Mouse (Mus musculus): Measurements from ENCODE around the gene Fem1a. TPM values are rescaled to one million over a fixed set of nuclear protein-coding genes. Genes with fewer than 3 reads are reported as not detected.

Fem1a gene
- polyA plus RNA-seq, 1 experiment: 10.3 TPM

DNA sequence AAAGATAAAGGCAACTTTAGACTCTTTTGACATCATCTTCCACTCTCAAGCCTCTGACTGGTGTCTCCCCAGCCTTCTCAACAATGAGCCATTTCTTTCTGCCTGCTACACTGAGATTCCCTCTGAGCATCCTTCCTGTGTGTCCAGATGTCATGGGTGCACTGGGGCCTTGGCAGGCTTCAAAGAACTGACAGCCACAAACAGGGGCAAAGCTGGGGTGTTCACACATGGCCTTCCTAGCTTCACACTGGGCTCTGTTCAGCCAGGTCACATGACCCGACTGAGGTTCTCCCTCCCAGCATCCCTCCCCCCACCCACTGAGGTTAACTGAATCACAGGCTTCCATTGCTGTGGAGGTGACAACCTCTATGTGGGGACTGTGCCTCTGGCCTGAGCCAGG, 39.6 kb downstream of the Fem1a start:
- Histone ChIP-seq H3K27ac (ENCODE audit: insufficient read depth, low read depth, low read length) (no peak overlapping the region), H3K4me1 (ENCODE audit: control insufficient read depth, insufficient read depth, low read length) (peaks cover 4% of the 10 kb centered on the region), H3K4me3 (ENCODE audit: insufficient read depth, low read length) (no peak overlapping the region)
- TF ChIP-seq CTCF (IDR thresholded peaks at IDR 0.05; ENCODE audit: low read depth, low read length) (no peak), POLR2A (IDR thresholded peaks at IDR 0.05; ENCODE audit: borderline replicate concordance, low read depth, low read length) (no peak)

- TF ChIP-seq POLR2A (IDR thresholded peaks at IDR 0.05; ENCODE audit: borderline replicate concordance, low read depth, low read length): no peak
- TF ChIP-seq CTCF (IDR thresholded peaks at IDR 0.05; ENCODE audit: low read depth, low read length): no peak
- H3K4me1 ChIP-seq (ENCODE audit: control insufficient read depth, insufficient read depth, low read length): peaks cover 3% of the 10 kb centered on the region; the same call in 1 of the 2 replicates
- H3K27ac ChIP-seq (ENCODE audit: insufficient read depth, low read depth, low read length): no peak overlapping the region
- H3K4me3 ChIP-seq (ENCODE audit: insufficient read depth, low read length): no peak overlapping the region
Measured at GRCm38 (mm10) chr17:56298238-56298637, 41.6 kb downstream of the Fem1a start.

DNA sequence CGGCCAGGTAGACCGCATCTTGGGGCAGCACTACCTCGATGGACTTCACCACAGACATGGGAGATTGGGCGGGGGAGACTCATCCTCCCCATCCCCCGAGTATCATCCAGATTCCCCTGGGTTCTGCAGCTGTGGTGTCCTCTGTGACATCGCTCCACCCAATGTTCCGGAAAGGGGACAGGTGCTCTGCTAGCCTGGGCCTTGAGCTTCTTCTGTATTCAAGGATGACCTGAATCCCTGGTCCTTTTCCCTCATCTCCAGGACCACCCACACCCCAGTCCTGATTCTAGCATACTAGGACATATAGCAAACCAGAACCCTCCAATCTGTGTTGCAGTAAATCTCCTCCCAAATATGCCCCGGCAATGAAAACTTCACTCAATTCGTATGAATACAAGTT, 43.6 kb downstream of the Fem1a start, which contains the start of gene Arrdc5:
Gene Arrdc5, minus strand, starts transcription at position 101 of the 400 bp plus-strand sequence.
- no peak within 1 kb of the TSS for H3K4me3 ChIP-seq (ENCODE audit: insufficient read depth, low read length)
- peaks cover 6% of the 10 kb centered on the region for H3K4me1 ChIP-seq (ENCODE audit: control insufficient read depth, insufficient read depth, low read length)
- TF ChIP-seq POLR2A (IDR thresholded peaks at IDR 0.05; ENCODE audit: borderline replicate concordance, low read depth, low read length): no peak
- TF ChIP-seq CTCF (IDR thresholded peaks at IDR 0.05; ENCODE audit: low read depth, low read length): no peak
- H3K27ac ChIP-seq (ENCODE audit: insufficient read depth, low read depth, low read length): no peak within 1 kb of the TSS

- H3K27ac ChIP-seq (ENCODE audit: insufficient read depth, low read depth, low read length): no peak overlapping the region
- H3K4me1 ChIP-seq (ENCODE audit: control insufficient read depth, insufficient read depth, low read length): peaks cover 6% of the 10 kb centered on the region
- TF ChIP-seq POLR2A (IDR thresholded peaks at IDR 0.05; ENCODE audit: borderline replicate concordance, low read depth, low read length) (no peak), CTCF (IDR thresholded peaks at IDR 0.05; ENCODE audit: low read depth, low read length) (no peak)
- H3K4me3 ChIP-seq (ENCODE audit: insufficient read depth, low read length): no peak overlapping the region
Measured at GRCm38 (mm10) chr17:56302363-56302996, 45.9 kb downstream of the Fem1a start.

GRCm38 (mm10) chr17:56303160-56303846, 46.7 kb downstream of the Fem1a start, which contains the start of gene Uhrf1:
TSS of gene Uhrf1 (plus strand) at chr17:56303321.
- no peak for TF ChIP-seq POLR2A (IDR thresholded peaks at IDR 0.05; ENCODE audit: borderline replicate concordance, low read depth, low read length)
- no peak for TF ChIP-seq CTCF (IDR thresholded peaks at IDR 0.05; ENCODE audit: low read depth, low read length)
- Histone ChIP-seq H3K4me3 (ENCODE audit: insufficient read depth, low read length) (peak within 1 kb of the TSS; percentile 85), H3K4me1 (ENCODE audit: control insufficient read depth, insufficient read depth, low read length) (peaks cover 6% of the 10 kb centered on the region), H3K27ac (ENCODE audit: insufficient read depth, low read depth, low read length) (peak within 1 kb of the TSS; percentile 66)

GRCm38 (mm10) chr17:56303847-56304586, 47.4 kb downstream of the Fem1a start:
- peak overlapping the region; percentile 66 for H3K27ac ChIP-seq (ENCODE audit: insufficient read depth, low read depth, low read length)
- H3K4me1 ChIP-seq (ENCODE audit: control insufficient read depth, insufficient read depth, low read length): peaks cover 6% of the 10 kb centered on the region
- peak overlapping the region; percentile 85 for H3K4me3 ChIP-seq (ENCODE audit: insufficient read depth, low read length)
- TF ChIP-seq POLR2A (IDR thresholded peaks at IDR 0.05; ENCODE audit: borderline replicate concordance, low read depth, low read length): no peak
- no peak for TF ChIP-seq CTCF (IDR thresholded peaks at IDR 0.05; ENCODE audit: low read depth, low read length)

- H3K4me3 ChIP-seq (ENCODE audit: insufficient read depth, low read length): peak overlapping the region; percentile 85
- H3K4me1 ChIP-seq (ENCODE audit: control insufficient read depth, insufficient read depth, low read length): peaks cover 6% of the 10 kb centered on the region
- TF ChIP-seq POLR2A (IDR thresholded peaks at IDR 0.05; ENCODE audit: borderline replicate concordance, low read depth, low read length) (no peak), CTCF (IDR thresholded peaks at IDR 0.05; ENCODE audit: low read depth, low read length) (no peak)
- no peak overlapping the region for H3K27ac ChIP-seq (ENCODE audit: insufficient read depth, low read depth, low read length)
Measured at GRCm38 (mm10) chr17:56304718-56305117, 48.1 kb downstream of the Fem1a start.

GRCm38 (mm10) chr17:56305156-56305555, 48.5 kb downstream of the Fem1a start:
- no peak overlapping the region for H3K27ac ChIP-seq (ENCODE audit: insufficient read depth, low read depth, low read length)
- TF ChIP-seq POLR2A (IDR thresholded peaks at IDR 0.05; ENCODE audit: borderline replicate concordance, low read depth, low read length): no peak
- no peak for TF ChIP-seq CTCF (IDR thresholded peaks at IDR 0.05; ENCODE audit: low read depth, low read length)
- H3K4me1 ChIP-seq (ENCODE audit: control insufficient read depth, insufficient read depth, low read length): peaks cover 6% of the 10 kb centered on the region
- H3K4me3 ChIP-seq (ENCODE audit: insufficient read depth, low read length): peak overlapping the region; percentile 85; the same call in 1 of the 2 replicates

DNA sequence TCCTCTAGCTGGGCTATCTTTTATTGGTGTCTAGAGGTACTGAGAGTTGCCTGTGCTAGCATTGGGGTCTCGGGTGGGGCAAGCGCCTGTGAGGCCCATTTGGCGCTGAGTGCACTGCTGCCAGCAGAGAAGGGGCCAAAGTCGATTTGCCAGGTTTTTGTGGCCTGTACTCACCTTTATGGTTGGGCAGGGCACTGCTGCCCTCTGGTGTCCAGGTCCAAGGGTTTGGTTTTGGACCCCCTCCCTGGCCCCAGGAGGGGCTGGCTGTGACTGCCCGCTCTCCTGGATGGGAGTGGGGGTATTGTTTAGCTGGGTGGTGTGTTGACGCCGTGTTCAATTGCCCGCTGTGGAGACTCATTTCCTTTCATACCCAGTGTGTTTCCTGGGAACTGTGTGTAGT, 49.2 kb downstream of the Fem1a start:
- TF ChIP-seq CTCF (IDR thresholded peaks at IDR 0.05; ENCODE audit: low read depth, low read length) (no peak), POLR2A (IDR thresholded peaks at IDR 0.05; ENCODE audit: borderline replicate concordance, low read depth, low read length) (no peak)
- no peak overlapping the region for H3K27ac ChIP-seq (ENCODE audit: insufficient read depth, low read depth, low read length)
- H3K4me3 ChIP-seq (ENCODE audit: insufficient read depth, low read length): no peak overlapping the region
- peaks cover 6% of the 10 kb centered on the region for H3K4me1 ChIP-seq (ENCODE audit: control insufficient read depth, insufficient read depth, low read length)
